Mouse (Mus musculus): ENCODE data around the gene Slc25a22.

GRCm38 (mm10) chr7:141472226-141472625 lies 34.5 kb upstream of the Slc25a22 start:
- no peak for TF ChIP-seq CTCF (IDR thresholded peaks at IDR 0.05; ENCODE audit: borderline replicate concordance, insufficient read depth, low read depth, low read length)
- no peak for TF ChIP-seq POLR2A (IDR thresholded peaks at IDR 0.05; ENCODE audit: borderline replicate concordance, insufficient read depth, low read length)

Data from cerebellum, adult 2 months (tissue).